Mouse (Mus musculus) ES-Bruce4 (cell line): Measurements from ENCODE around the gene Plvap. TPM values are rescaled to one million over a fixed set of nuclear protein-coding genes. Genes with fewer than 3 reads are reported as not detected.

Experiments used
- H3K27ac ChIP-seq: 2 replicates; pipeline ENCODE4 v1.5.1; 2012; ENCODE audit warnings: low read length, inconsistent platforms; ENCODE audit not compliant: insufficient read depth
- H3K27me3 ChIP-seq: 2 replicates; pipeline ENCODE4 v1.6.1; 2012; ENCODE audit warnings: mild to moderate bottlenecking, low read length, inconsistent platforms; ENCODE audit not compliant: control insufficient read depth, poor library complexity, insufficient read depth, severe bottlenecking
- H3K36me3 ChIP-seq: 2 replicates; pipeline ENCODE4 v1.6.1; 2012; ENCODE audit warnings: inconsistent platforms, mild to moderate bottlenecking, low read length, moderate library complexity; ENCODE audit not compliant: control insufficient read depth, poor library complexity, insufficient read depth, severe bottlenecking
- H3K4me1 ChIP-seq: one replicate; pipeline ENCODE4 v1.8.1; 2011; ENCODE audit warnings: low read length; ENCODE audit not compliant: control insufficient read depth, insufficient read depth
- H3K4me3 ChIP-seq: 2 replicates; pipeline ENCODE4 v1.5.1; 2011; ENCODE audit warnings: low read depth, mild to moderate bottlenecking, low read length
- H3K9ac ChIP-seq: 2 replicates; pipeline ENCODE4 v1.6.1; 2012; ENCODE audit warnings: low read depth, mild to moderate bottlenecking, inconsistent platforms; ENCODE audit not compliant: poor library complexity, severe bottlenecking
- H3K9me3 ChIP-seq: replicated peaks from 2 replicates; pipeline ENCODE4 v1.6.1; 2012; ENCODE audit warnings: mild to moderate bottlenecking, low read length, inconsistent platforms; ENCODE audit not compliant: control insufficient read depth, poor library complexity, insufficient read depth, severe bottlenecking
- CTCF ChIP-seq: IDR thresholded peaks from one replicate; pipeline ENCODE4 v1.8.1; 2011; ENCODE audit warnings: low read depth, low read length
- EP300 ChIP-seq: IDR thresholded peaks from 2 replicates; pipeline ENCODE4 v1.6.1; 2011; ENCODE audit warnings: low read depth, low read length; ENCODE audit not compliant: insufficient read depth
- POLR2A ChIP-seq: IDR thresholded peaks from one replicate; pipeline ENCODE4 v1.8.1; 2011; ENCODE audit warnings: low read length; ENCODE audit not compliant: insufficient read depth
- polyA plus RNA-seq: library from polyadenylated mRNA; stranded (reverse); fragments of >200 nt; gene quantifications from 2 replicates; pipeline ENCODE4 v1.2.4, GENCODE M21; 2011; ENCODE audit warnings: low read depth; ENCODE audit not compliant: missing spikeins, insufficient read depth, insufficient read length

The Plvap gene
- polyA plus RNA-seq, 1 experiment = 4.4 TPM

DNA sequence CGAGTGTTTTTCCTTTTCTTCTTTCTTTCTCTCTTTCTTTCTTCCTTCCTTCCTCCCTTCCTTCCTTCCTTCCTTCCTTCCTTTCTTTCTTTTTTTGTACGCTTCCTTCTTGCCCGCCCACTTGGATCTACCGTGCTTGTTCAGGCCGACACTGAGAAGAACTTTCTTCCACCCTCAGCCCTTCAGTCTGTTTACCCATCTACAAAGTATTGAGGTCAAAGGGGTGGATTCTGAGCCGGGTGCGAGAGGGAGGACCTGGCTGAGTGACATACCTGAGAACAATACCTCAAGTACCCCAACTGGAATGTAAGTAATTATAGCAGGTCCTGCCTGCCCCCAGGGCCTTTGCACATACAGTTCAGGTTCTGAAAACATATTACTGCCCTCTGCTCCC lies 25.4 kb downstream of the Plvap start:
- no peaks in the 10 kb centered on the region for H3K27me3 ChIP-seq
- H3K36me3 ChIP-seq = peaks cover 6% of the 10 kb centered on the region
- H3K4me3 ChIP-seq = no peak overlapping the region
- H3K4me1 ChIP-seq = no peaks in the 10 kb centered on the region
- no peaks in the 10 kb centered on the region for H3K9me3 ChIP-seq
- no peak overlapping the region for H3K27ac ChIP-seq
- H3K9ac ChIP-seq = 0 out of 2 replicates have a peak overlapping the region, but pooled peaks have one; percentile 80
- TF ChIP-seq POLR2A = no peak
- TF ChIP-seq EP300 = no peak
- TF ChIP-seq CTCF = no peak

DNA sequence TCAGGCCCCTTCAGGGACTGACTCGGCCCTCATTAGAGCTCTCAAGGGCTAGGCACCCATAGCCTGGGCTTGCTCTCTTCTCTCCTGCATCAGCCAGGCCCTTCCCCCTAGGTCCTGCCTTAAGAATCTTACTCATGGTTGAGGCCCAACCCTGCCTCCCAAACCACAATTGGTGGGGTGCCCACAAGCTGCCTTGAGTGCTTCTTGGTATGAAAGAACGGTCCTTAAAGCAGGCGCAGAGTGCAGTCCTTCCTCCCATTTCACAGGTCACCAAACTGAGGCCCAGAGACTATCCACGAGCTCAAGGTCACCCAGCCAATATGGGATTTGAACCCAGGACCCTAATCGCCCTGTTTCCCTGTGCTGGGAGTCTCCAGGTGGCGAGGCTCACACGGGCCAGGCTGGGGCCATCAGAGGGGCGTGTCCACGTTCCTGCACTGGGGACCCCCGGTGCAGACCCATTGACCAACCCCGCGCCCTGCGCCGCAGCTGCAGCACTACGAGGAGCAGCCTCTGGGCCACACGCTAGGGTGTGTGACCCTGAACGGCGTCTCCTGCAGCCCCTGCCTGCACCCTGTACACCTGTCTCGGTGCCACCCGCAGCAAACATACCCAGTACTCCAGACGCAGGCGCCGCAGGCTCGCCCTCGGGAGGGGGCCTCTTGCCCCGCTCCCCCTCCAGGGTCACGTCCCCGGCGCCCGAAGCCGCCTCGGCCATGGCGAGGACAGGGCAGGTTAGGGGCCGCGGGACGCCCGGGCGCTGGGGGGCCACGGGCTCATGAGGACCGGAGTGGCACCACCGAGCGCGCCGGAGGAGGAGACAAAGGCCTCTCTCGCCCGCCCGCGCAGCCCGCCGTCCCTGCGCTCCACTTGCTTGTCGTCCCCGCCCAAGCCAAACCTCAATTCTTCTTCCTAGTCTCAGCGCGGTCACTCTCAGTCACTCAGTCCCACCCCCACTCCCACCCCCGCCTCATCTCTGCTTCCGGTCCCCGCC lies 26.1 kb downstream of the Plvap start, which contains the start of gene Ano8:
Gene Ano8 (minus strand): TSS at position 822 of the 994 bp plus-strand sequence.
- no peak within 1 kb of the TSS for H3K27ac ChIP-seq
- no peaks in the 10 kb centered on the region for H3K9me3 ChIP-seq
- H3K4me3 ChIP-seq = peak within 1 kb of the TSS; percentile 67
- TF ChIP-seq POLR2A = no peak
- 0 out of 2 replicates have a peak, but pooled peaks have one; percentile 6 for TF ChIP-seq EP300
- TF ChIP-seq CTCF = no peak
- H3K4me1 ChIP-seq = no peaks in the 10 kb centered on the region
- peaks cover 3% of the 10 kb centered on the region for H3K36me3 ChIP-seq
- H3K9ac ChIP-seq = peak within 1 kb of the TSS; percentile 80
- no peaks in the 10 kb centered on the region for H3K27me3 ChIP-seq

DNA sequence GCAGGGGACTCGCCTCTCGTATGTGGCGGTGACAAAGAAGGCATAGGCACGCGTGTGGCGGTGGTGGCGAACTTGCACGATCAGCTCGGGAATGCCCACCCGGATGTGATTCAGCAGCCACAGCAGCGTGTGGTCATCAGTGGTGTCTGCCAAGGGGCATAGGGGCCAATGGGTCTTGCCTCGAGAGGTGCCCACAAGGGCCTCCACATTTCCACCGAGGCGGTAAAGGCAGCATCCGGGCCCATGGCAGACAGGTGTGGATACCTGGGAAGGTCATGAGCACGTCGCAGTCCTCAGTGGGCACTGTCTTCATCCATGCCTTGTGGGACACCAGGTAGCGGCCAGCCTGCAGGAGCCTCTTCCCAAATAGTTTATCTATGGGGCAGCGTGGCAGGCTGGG lies 26.8 kb downstream of the Plvap start:
- Histone ChIP-seq H3K4me1 (no peaks in the 10 kb centered on the region), H3K4me3 (peak overlapping the region; percentile 23; the same call in 1 of the 2 replicates), H3K36me3 (no peaks in the 10 kb centered on the region), H3K9me3 (no peaks in the 10 kb centered on the region), H3K27me3 (no peaks in the 10 kb centered on the region), H3K9ac (no peak overlapping the region), H3K27ac (no peak overlapping the region)
- TF ChIP-seq CTCF (no peak), POLR2A (no peak), EP300 (no peak)

DNA sequence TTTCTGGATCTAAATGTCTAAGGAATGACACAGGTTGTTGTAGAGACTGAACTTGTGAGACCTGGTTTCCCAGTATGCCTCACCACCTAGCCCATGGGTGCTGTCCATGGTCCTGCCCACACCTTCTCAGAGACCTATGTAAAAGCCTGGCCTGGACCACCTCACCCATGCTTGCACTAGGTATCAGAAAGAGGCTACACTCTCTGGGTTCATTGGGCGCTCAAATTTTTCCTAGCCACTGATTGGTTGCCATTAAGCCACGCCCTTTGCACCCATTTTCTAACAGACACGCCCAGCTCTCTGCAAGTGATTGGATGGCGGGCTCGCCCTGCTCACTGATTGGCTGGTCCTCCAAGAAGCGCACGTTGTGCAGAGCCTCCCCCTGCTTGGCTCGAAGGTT lies 27.6 kb downstream of the Plvap start:
- TF ChIP-seq POLR2A (no peak), CTCF (no peak)
- no peak overlapping the region; the same call in 1 of the 2 replicates for H3K4me3 ChIP-seq
- H3K9me3 ChIP-seq = no peaks in the 10 kb centered on the region
- H3K27me3 ChIP-seq = no peaks in the 10 kb centered on the region
- H3K36me3 ChIP-seq = no peaks in the 10 kb centered on the region
- no peak overlapping the region for H3K27ac ChIP-seq
- H3K9ac ChIP-seq = no peak overlapping the region
- H3K4me1 ChIP-seq = no peaks in the 10 kb centered on the region

DNA sequence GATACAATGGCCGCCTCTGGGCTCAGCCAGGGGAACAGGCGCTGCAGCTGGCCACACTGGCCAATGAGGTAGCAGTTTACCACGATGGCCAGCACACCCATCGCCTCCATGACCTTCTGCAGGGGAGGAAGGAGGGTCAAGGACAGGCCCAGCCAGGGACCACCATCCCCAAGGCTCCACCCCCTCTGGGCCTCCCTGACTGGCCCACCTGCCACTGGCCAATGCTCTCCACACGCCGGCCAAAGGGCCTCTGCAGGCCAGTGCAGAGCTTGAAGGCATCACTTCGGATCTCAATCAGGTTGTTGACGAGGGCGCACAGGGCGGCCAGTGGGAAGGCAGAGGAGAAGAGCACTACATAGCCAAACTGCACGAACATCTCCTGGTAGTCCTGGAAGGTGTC lies 32.6 kb downstream of the Plvap start:
- no peaks in the 10 kb centered on the region for H3K4me1 ChIP-seq
- peaks cover 7% of the 10 kb centered on the region; the same call in 1 of the 2 replicates for H3K36me3 ChIP-seq
- H3K4me3 ChIP-seq = no peak overlapping the region
- H3K27ac ChIP-seq = no peak overlapping the region
- no peaks in the 10 kb centered on the region for H3K27me3 ChIP-seq
- no peaks in the 10 kb centered on the region for H3K9me3 ChIP-seq
- H3K9ac ChIP-seq = no peak overlapping the region
- TF ChIP-seq POLR2A (no peak), CTCF (no peak), EP300 (no peak)

DNA sequence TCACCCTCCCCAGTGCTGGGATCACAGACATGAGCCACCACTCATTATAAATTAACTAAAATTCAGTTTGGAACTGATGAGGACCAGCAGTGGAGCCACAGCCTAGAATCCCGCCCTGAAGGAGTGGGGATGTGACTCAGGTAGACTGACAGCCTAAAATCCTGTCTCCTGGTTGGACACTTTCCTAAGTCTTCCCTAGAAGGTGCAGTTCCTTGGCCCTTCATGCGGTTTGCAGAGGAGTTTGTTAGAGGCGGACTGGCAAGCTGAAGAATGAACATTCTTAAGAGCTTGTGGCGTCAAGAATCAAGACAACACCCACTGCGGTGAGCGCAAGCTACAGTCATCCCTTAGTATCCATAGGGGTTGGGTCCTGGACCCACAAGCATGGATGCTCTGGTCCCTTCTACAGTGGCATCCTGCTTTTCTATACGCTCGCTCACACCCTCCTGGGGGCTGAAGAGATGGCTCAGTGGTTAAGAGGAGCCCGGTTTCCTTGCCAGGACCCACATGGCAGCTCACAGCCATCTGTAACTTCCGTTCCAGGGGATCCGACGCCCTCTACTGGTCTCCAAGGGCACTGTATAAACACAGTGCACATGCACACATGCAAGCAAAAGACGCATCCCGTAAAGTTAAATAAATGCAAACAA lies 34.2 kb downstream of the Plvap start:
- peak overlapping the region; percentile 87 for H3K9ac ChIP-seq
- H3K4me3 ChIP-seq = peak overlapping the region; percentile 10
- TF ChIP-seq CTCF (peak; percentile 87), EP300 (no peak)
- no peaks in the 10 kb centered on the region for H3K4me1 ChIP-seq
- H3K9me3 ChIP-seq = no peaks in the 10 kb centered on the region
- no peaks in the 10 kb centered on the region for H3K27me3 ChIP-seq
- H3K36me3 ChIP-seq = peaks cover 7% of the 10 kb centered on the region
- no peak overlapping the region for H3K27ac ChIP-seq
